In the genomic region with DNA sequence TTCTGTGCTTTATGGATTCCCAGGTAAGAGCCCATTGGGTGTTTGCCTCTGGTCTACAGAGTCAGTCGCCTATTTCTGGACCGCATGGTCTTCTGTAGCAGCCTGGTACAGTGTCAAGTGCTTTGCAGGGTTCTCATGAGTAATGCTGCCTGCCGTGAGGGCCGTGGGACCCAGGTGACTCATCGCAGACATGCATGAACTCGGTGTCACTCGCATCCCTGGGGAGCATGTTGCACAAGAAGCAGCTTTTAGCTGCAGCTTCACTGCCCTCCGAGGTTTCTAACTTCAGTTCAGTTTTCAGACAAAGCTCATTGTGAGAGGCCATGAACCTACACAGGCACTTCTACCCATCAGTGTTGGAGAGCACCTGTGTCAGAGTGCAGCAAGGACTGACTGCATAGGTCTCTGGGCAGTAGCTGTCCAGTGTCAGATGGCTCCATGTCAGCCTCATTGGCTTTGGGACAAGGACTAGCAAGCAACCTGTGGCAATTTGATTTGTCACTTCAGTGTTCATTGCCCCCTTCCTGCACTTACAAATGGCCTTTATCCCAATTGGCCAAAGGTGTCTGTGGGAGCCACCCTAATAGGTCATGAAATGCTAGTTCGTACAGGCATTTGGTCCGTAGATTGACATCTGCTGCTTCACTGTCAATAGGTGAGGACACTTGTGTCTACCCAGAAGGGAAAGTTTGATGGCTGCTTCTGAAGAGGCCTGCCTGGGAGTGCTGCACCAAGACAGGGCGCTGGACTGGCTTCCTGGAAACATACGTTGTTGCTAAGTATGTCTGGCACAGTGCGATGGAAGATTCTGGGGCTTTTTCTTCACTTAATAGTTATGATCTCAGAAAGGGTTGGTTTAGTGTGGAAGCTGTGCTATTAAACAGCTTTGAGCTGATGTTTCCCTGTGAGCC, we compare ENCODE assay signal across 9 mouse cellular contexts. TPM values are rescaled to one million over a fixed set of nuclear protein-coding genes. Genes with fewer than 3 reads are reported as not detected.
DNase-seq lines count a peak whose midpoint lies in the region; ATAC-seq lines count a peak whose summit lies in the region.
"Had no signal": no experiment of that assay in that cellular context is flagged by ENCODE, and none has a peak within 500 bp of the region (broad histone marks: within the 10 kb centered on the region; RNA-seq: fewer than 3 reads in every experiment).

No protein-coding gene starts in this region.

- intact Hi-C loops in left cerebral cortex, postnatal 4 days (cut with DNase I), result no loop called here

- no peak overlapping the region for H3K4me3 ChIP-seq in heart, embryonic 12.5 days
- H3K4me3 ChIP-seq: lung, embryonic 15.5 days had no signal

- H3K36me3 ChIP-seq in heart, embryonic 12.5 days, result no peaks in the 10 kb centered on the region; the same call in 1 of the 2 replicates
- H3K36me3 ChIP-seq: lung, embryonic 15.5 days had no signal

- H3K27ac ChIP-seq in heart, embryonic 12.5 days (ENCODE audit: poor library complexity, severe bottlenecking), result no peak overlapping the region
- H3K27ac ChIP-seq: lung, embryonic 15.5 days had no signal

- no peak for ATAC-seq in heart, embryonic 12.5 days (ENCODE audit: insufficient number of reproducible peaks, low FRiP score)
- no peak for ATAC-seq in cerebellum, adult (ENCODE audit: insufficient number of reproducible peaks, low FRiP score, low TSS enrichment)

- H3K9ac ChIP-seq in heart, embryonic 12.5 days, result no peak overlapping the region
- H3K9ac ChIP-seq: lung, embryonic 15.5 days had no signal

- H3K4me1 ChIP-seq in heart, embryonic 12.5 days (replicated peaks), result peaks cover 65% of the 10 kb centered on the region

- no peaks in the 10 kb centered on the region for H3K27me3 ChIP-seq in heart, embryonic 12.5 days (replicated peaks)
- H3K27me3 ChIP-seq: lung, embryonic 15.5 days had no signal

- H3K9me3 ChIP-seq in heart, embryonic 12.5 days (replicated peaks), result no peaks in the 10 kb centered on the region
- H3K9me3 ChIP-seq: lung, embryonic 15.5 days had no signal

- WGBS in heart, embryonic 12.5 days, result 75% methylated on average over 13 of the region's 13 CpGs

- peak; percentile 96 for DNase-seq in heart, adult 11 months
- peak; percentile 93 for DNase-seq in 3T3-L1 (ENCODE audit: low read depth, low spot score)
- peak; percentile 87 for DNase-seq in NIH3T3 (ENCODE audit: low read depth)
- DNase-seq in fat pad, adult 2 months (ENCODE audit: extremely low read depth, low read depth, low spot score), result peak; percentile 21
- DNase-seq in thymus, postnatal 25 days, result no peak
- no peak for DNase-seq in left cerebral cortex, postnatal 4 days

- H3K4me2 ChIP-seq in heart, embryonic 12.5 days, result no peak overlapping the region
- H3K4me2 ChIP-seq: lung, embryonic 15.5 days had no signal

RNA-seq across cellular contexts. Expression of a gene that starts 19.7 kb away (rescaled TPM):
- 59.5 and 63.3 TPM in 2 replicates for polyA plus RNA-seq in heart, embryonic 12.5 days (2016; fragmentation: Nextera tagmentation; extraction: Ambion mirVana)
- 10 to 100 TPM; 66.8 to 68.7 TPM for total RNA-seq in left cerebral cortex, postnatal 4 days (2021)

RNA-seq across cellular contexts. Expression of a gene that starts 58.9 kb away (rescaled TPM):
- 1.3 and 1.5 TPM in 2 replicates for polyA plus RNA-seq in heart, embryonic 12.5 days (2016; fragmentation: Nextera tagmentation; extraction: Ambion mirVana)
- under 1 TPM; 0.52 to 0.64 TPM for total RNA-seq in left cerebral cortex, postnatal 4 days (2021)

Comparison
In these comparisons a context has a peak if more than half of its experiments do, and no peak if none do; other contexts are left out.
1. DNase-seq: peak in heart, adult 11 months (single experiment), 3T3-L1 (single experiment), NIH3T3 (single experiment) and fat pad, adult 2 months (single experiment); none in thymus, postnatal 25 days (single experiment) and left cerebral cortex, postnatal 4 days (single experiment).